Mouse (Mus musculus) monocyte, adult 59 days (primary cell): ENCODE results near the gene Foxe3. TPM values are rescaled to one million over a fixed set of nuclear protein-coding genes. Genes with fewer than 3 reads are reported as not detected.

Experiments used
- total RNA-seq, 2 experiments: library from RNA; stranded (reverse); gene quantifications; one replicate each; pipeline ENCODE4 v1.2.4; 2023

Gene Foxe3
- not detected for total RNA-seq

DNA sequence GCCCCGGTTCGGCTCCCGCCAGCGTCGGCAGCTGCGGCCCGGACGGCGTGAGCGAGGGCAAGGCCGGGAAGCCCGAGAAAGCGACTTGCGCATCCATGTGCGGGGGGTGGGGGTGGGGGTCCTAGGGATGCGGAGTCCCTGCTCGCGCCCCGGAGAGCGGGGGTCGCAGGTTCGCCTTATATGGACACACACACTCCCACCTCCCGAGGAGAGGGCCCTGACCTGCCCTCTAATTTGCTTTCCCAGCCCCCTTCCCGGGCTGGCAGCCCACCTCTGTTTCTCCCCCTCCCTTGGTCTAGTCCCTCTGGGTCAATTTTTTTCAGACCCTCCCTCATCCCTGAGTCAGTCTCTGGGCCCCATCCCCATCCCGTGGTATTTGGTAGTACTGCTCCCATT, at the start of gene Foxe3:
Gene Foxe3, minus strand, starts transcription at position 97 of the 396 bp plus-strand sequence.

DNA sequence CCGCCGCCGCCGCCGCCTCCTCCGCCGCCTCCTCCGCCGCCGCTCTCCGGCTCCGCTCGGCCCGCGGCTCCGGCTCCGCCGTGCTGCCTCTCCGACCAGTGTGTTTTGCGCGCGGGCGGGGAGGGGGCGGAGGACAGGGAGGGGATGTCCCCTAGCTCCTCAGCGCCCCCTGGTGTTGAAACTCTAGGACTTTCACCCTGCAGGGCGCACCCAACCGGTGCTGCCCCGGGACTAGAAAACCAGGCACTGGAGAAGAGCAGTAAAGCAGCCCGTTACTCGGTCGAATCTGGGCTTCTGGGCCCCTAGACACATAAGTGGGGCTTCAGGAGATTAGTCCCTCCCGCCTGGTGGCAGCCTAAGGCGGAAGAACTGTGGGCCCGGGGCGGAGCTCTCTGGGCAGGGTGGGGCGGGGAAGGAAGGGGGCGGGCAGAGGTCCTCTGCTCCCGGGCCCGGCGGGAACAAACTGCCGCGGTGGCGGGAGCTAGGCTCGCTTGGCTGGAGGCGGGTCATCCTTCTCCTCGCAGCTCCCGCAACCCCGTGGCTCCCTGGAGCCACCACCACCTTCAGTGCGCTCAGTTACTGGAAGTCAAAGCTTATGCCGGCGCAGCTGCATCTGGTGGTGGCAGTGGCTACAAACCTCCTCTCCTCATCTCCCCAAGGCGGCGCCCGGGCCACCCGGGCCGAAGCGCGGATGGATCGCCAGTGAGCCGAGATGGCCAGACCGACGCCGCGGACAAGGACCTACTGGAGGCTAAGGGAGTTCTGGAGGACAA, 16.8 kb downstream of the Foxe3 start, which contains the start of gene Foxd2:
Gene Foxd2, minus strand, starts transcription at position 45 of the 773 bp plus-strand sequence.

Other genes with a start within 250 kb of the Foxe3 start
- not detected for gene Gm12830, start 104.3 kb downstream of the Foxe3 start, total RNA-seq
- gene Foxd2, start 17.1 kb downstream of the Foxe3 start, total RNA-seq, result 1 to 10 TPM; 1.1 to 1.4 TPM
- gene Cmpk1, start 61.2 kb upstream of the Foxe3 start, total RNA-seq, result 100 to 1,000 TPM in 1 of 2 experiments, 10 to 100 TPM in 1; 86.7 to 106 TPM
- gene Stil, start 74.1 kb upstream of the Foxe3 start, total RNA-seq, result under 1 TPM; 0.39 to 0.50 TPM
- gene Tal1, start 130.4 kb upstream of the Foxe3 start, total RNA-seq, result under 1 TPM; 0.55 to 0.84 TPM
- 1 to 10 TPM in 1 of 2 experiments, under 1 TPM in 1; 0.79 to 1.4 TPM for gene Pdzk1ip1, start 162.7 kb upstream of the Foxe3 start, total RNA-seq
- not detected for gene Cyp4x1, start 208.3 kb upstream of the Foxe3 start, total RNA-seq